Mouse (Mus musculus): ENCODE measurements around the gene Uvrag. TPM values are rescaled to one million over a fixed set of nuclear protein-coding genes. Genes with fewer than 3 reads are reported as not detected.

Uvrag gene
- polyA plus RNA-seq, 1 experiment from 2014 or later, result 18.7 TPM

DNA sequence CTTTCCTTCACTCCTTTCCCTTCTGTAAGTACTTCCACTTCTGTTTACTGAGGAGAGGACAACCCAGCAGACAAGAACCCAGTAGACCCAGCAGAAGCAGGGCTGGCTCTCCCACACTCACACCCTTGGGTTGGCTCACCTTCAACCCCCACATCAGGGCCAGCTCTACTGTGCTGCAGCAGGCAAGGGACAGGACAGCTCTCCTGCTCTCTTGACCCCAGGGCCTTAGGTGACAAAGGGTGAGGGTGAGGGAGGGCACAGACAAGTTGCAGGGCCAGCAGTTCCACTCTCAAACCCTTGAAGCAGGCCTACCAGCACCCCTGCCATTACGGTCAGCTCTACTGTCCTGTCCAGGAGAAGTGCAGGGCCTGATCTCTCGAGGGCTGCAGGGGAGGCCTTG lies 155.0 kb downstream of the Uvrag start:
- no peak overlapping the region for H3K4me3 ChIP-seq (ENCODE audit: low read length)
- H3K27ac ChIP-seq (ENCODE audit: low read length), result no peak overlapping the region
- H3K4me1 ChIP-seq (ENCODE audit: insufficient read depth, low read length), result no peaks in the 10 kb centered on the region
- no peak overlapping the region for H3K9ac ChIP-seq (replicated peaks; ENCODE audit: low read length)
- no peaks in the 10 kb centered on the region for H3K27me3 ChIP-seq (ENCODE audit: insufficient read depth, low read length)
- 59% methylated on average over 2 of the region's 2 CpGs for WGBS
- 0 out of 2 replicates have a peak, but pooled peaks have one; percentile 19 for ATAC-seq (ENCODE audit: low FRiP score, low TSS enrichment)
- no peaks in the 10 kb centered on the region for H3K9me3 ChIP-seq (ENCODE audit: low read length)
- H3K36me3 ChIP-seq (ENCODE audit: insufficient read depth, low read length), result peaks cover 15% of the 10 kb centered on the region
- no peak overlapping the region for H3K4me2 ChIP-seq (replicated peaks; ENCODE audit: low read depth, low read length)

- Histone ChIP-seq H3K27me3 (ENCODE audit: insufficient read depth, low read length) (no peaks in the 10 kb centered on the region), H3K4me3 (ENCODE audit: low read length) (no peak overlapping the region), H3K27ac (ENCODE audit: low read length) (no peak overlapping the region), H3K4me2 (replicated peaks; ENCODE audit: low read depth, low read length) (no peak overlapping the region), H3K36me3 (ENCODE audit: insufficient read depth, low read length) (peaks cover 12% of the 10 kb centered on the region; the same call in 1 of the 2 replicates), H3K9ac (replicated peaks; ENCODE audit: low read length) (no peak overlapping the region), H3K9me3 (ENCODE audit: low read length) (no peaks in the 10 kb centered on the region), H3K4me1 (ENCODE audit: insufficient read depth, low read length) (no peaks in the 10 kb centered on the region)
- WGBS, result 75% methylated on average over 6 of the region's 6 CpGs
- no peak for ATAC-seq (ENCODE audit: low FRiP score, low TSS enrichment)
These were observed 155.5 kb downstream of the Uvrag start for GRCm38 (mm10) chr7:98985489-98985888.

DNA sequence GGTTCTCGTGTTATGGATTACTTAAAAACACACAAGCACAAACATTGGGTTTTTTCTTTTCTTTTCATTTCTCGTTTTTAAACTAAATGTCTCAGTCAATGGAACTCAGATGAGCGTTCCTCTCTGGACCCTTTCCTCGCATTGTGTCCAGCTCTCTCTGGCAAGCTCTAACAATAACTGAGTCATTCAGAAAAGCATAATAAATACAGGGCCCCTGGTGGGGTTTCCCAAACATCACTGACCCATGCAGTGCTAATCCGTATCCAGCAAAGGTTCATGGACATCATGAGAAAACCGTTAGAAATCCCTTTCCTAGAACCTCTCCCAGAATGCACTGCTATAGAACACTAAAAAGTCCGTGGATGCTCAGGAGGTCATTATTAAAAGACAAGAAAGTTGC lies 156.6 kb downstream of the Uvrag start:
- no peaks in the 10 kb centered on the region for H3K27me3 ChIP-seq (ENCODE audit: insufficient read depth, low read length)
- H3K4me1 ChIP-seq (ENCODE audit: insufficient read depth, low read length), result no peaks in the 10 kb centered on the region
- peaks cover 11% of the 10 kb centered on the region; the same call in 1 of the 2 replicates for H3K36me3 ChIP-seq (ENCODE audit: insufficient read depth, low read length)
- H3K4me2 ChIP-seq (replicated peaks; ENCODE audit: low read depth, low read length), result no peak overlapping the region
- H3K27ac ChIP-seq (ENCODE audit: low read length), result no peak overlapping the region
- no peak for ATAC-seq (ENCODE audit: low FRiP score, low TSS enrichment)
- no peak overlapping the region for H3K9ac ChIP-seq (replicated peaks; ENCODE audit: low read length)
- 76% methylated on average over 7 of the region's 7 CpGs for WGBS
- H3K4me3 ChIP-seq (ENCODE audit: low read length), result no peak overlapping the region
- H3K9me3 ChIP-seq (ENCODE audit: low read length), result no peaks in the 10 kb centered on the region

DNA sequence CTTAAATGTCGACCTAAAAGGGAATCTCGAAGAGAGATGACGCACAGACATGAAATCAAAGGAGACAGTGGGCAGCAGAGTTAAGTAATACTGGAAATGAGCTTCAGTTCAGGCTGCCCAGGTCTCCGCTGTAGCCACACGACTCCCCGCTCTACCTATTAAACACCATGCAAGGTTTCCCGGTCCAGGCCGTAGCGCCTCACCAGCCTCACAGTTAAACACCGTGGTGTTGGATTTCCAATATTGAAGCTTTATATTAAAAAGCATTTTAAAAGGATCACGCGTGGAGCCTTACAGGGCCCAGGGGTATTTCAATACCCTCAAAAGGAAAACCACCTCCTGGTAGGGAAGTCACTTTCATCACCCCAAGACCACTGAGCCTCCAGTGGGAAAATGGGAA lies 157.9 kb downstream of the Uvrag start:
- no peak overlapping the region for H3K27ac ChIP-seq (ENCODE audit: low read length)
- H3K9me3 ChIP-seq (ENCODE audit: low read length), result no peaks in the 10 kb centered on the region
- no peak overlapping the region for H3K4me3 ChIP-seq (ENCODE audit: low read length)
- H3K36me3 ChIP-seq (ENCODE audit: insufficient read depth, low read length), result peaks cover 6% of the 10 kb centered on the region; the same call in 1 of the 2 replicates
- ATAC-seq (ENCODE audit: low FRiP score, low TSS enrichment), result no peak
- H3K27me3 ChIP-seq (ENCODE audit: insufficient read depth, low read length), result no peaks in the 10 kb centered on the region
- H3K4me1 ChIP-seq (ENCODE audit: insufficient read depth, low read length), result no peaks in the 10 kb centered on the region
- 73% methylated on average over 12 of the region's 12 CpGs for WGBS
- no peak overlapping the region for H3K4me2 ChIP-seq (replicated peaks; ENCODE audit: low read depth, low read length)
- H3K9ac ChIP-seq (replicated peaks; ENCODE audit: low read length), result no peak overlapping the region

- no peaks in the 10 kb centered on the region for H3K36me3 ChIP-seq (ENCODE audit: insufficient read depth, low read length)
- no peak for ATAC-seq (ENCODE audit: low FRiP score, low TSS enrichment)
- 77% methylated on average over 6 of the region's 6 CpGs for WGBS
These were observed 159.5 kb downstream of the Uvrag start for GRCm38 (mm10) chr7:98981423-98981822.

DNA sequence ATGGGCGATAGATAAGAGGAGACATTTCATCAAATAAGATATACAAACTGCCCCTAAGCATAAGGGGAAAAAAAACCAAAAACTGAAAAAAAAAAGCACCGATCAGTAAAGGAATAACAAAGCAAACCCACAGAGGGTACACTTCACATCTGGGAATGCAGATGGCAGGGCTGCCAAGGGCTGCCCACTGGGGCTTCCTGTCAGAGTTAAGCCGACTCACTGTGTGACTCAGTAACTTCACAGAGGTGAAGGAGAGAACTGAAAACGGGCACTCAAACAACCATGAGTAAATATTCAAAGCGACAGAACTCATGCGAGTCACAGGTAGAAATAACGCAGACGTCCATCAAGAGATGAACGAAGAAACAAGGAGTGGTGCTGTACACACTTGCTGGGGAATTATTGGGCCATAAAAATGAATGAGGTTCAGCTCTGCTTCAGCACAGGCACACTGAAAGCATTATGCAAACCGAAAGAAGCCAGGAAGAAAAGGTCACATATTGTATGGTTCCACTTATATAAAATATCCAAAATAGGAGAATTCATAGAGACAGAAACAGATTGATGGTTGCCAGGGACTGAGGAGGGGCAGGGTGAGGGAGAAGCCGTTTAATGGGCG lies 164.0 kb downstream of the Uvrag start:
- Histone ChIP-seq H3K4me2 (replicated peaks; ENCODE audit: low read depth, low read length) (no peak overlapping the region), H3K4me3 (ENCODE audit: low read length) (no peak overlapping the region), H3K36me3 (ENCODE audit: insufficient read depth, low read length) (no peaks in the 10 kb centered on the region), H3K9ac (replicated peaks; ENCODE audit: low read length) (no peak overlapping the region), H3K27ac (ENCODE audit: low read length) (no peak overlapping the region), H3K4me1 (ENCODE audit: insufficient read depth, low read length) (no peaks in the 10 kb centered on the region), H3K27me3 (ENCODE audit: insufficient read depth, low read length) (no peaks in the 10 kb centered on the region), H3K9me3 (ENCODE audit: low read length) (no peaks in the 10 kb centered on the region)
- 59% methylated on average over 12 of the region's 12 CpGs for WGBS
- ATAC-seq (ENCODE audit: low FRiP score, low TSS enrichment), result no peak

More at GRCm38 (mm10) chr7:98981423-98981822, 159.5 kb downstream of the Uvrag start:
- Histone ChIP-seq H3K9ac (replicated peaks; ENCODE audit: low read length) (no peak overlapping the region), H3K4me1 (ENCODE audit: insufficient read depth, low read length) (no peaks in the 10 kb centered on the region), H3K4me2 (replicated peaks; ENCODE audit: low read depth, low read length) (no peak overlapping the region), H3K27me3 (ENCODE audit: insufficient read depth, low read length) (no peaks in the 10 kb centered on the region), H3K4me3 (ENCODE audit: low read length) (no peak overlapping the region), H3K27ac (ENCODE audit: low read length) (no peak overlapping the region), H3K9me3 (ENCODE audit: low read length) (no peaks in the 10 kb centered on the region)

DNA sequence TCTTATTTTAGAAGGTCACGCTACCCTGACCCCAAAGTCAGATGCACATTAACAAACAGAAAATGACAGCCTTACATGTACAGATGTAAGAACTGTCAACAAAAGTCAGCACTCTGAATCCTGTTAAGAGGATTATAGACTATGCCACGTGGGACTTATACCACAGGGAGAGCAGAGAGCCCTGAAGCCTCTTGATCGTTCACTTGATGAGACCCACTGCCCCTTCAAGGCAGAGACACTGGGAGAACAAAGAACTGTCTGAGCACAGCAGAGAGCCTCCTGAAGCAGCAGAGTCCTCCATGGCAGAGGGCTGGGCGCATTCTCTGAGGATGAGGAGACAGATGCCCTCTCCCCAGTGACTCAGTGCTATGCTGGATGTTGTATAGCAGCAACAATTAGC lies 166.4 kb downstream of the Uvrag start:
- 61% methylated on average over 4 of the region's 4 CpGs for WGBS
- Histone ChIP-seq H3K27ac (ENCODE audit: low read length) (no peak overlapping the region), H3K9ac (replicated peaks; ENCODE audit: low read length) (no peak overlapping the region), H3K27me3 (ENCODE audit: insufficient read depth, low read length) (no peaks in the 10 kb centered on the region), H3K4me2 (replicated peaks; ENCODE audit: low read depth, low read length) (no peak overlapping the region), H3K36me3 (ENCODE audit: insufficient read depth, low read length) (no peaks in the 10 kb centered on the region), H3K4me3 (ENCODE audit: low read length) (no peak overlapping the region), H3K9me3 (ENCODE audit: low read length) (no peaks in the 10 kb centered on the region), H3K4me1 (ENCODE audit: insufficient read depth, low read length) (no peaks in the 10 kb centered on the region)
- no peak for ATAC-seq (ENCODE audit: low FRiP score, low TSS enrichment)

DNA sequence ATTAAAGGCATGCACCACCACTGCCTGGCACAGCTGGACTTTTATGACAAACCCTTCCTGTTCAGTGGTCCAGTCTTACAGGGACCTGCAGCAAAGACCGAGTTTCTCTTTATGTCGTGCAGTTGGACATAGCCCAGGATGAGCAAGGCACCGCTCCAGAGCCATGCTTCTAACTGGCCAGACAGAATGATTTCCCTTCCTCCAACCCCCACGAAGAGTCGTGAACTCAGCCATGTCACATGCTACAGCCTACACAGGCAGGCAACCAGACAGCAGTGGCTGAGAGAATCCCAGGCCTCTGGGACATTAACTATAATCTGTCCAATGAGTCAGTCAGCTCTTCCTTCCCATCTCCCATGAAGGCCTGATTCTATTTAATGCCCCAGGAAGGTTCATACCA lies 170.2 kb downstream of the Uvrag start:
- H3K4me2 ChIP-seq (replicated peaks; ENCODE audit: low read depth, low read length), result no peak overlapping the region
- no peaks in the 10 kb centered on the region for H3K9me3 ChIP-seq (ENCODE audit: low read length)
- 70% methylated on average over 5 of the region's 5 CpGs for WGBS
- no peak overlapping the region for H3K9ac ChIP-seq (replicated peaks; ENCODE audit: low read length)
- H3K27ac ChIP-seq (ENCODE audit: low read length), result no peak overlapping the region
- no peak overlapping the region for H3K4me3 ChIP-seq (ENCODE audit: low read length)
- no peaks in the 10 kb centered on the region for H3K27me3 ChIP-seq (ENCODE audit: insufficient read depth, low read length)
- H3K36me3 ChIP-seq (ENCODE audit: insufficient read depth, low read length), result no peaks in the 10 kb centered on the region
- peaks cover 10% of the 10 kb centered on the region for H3K4me1 ChIP-seq (ENCODE audit: insufficient read depth, low read length)
- ATAC-seq (ENCODE audit: low FRiP score, low TSS enrichment), result peak; percentile 27; the same call in 1 of the 2 replicates

DNA sequence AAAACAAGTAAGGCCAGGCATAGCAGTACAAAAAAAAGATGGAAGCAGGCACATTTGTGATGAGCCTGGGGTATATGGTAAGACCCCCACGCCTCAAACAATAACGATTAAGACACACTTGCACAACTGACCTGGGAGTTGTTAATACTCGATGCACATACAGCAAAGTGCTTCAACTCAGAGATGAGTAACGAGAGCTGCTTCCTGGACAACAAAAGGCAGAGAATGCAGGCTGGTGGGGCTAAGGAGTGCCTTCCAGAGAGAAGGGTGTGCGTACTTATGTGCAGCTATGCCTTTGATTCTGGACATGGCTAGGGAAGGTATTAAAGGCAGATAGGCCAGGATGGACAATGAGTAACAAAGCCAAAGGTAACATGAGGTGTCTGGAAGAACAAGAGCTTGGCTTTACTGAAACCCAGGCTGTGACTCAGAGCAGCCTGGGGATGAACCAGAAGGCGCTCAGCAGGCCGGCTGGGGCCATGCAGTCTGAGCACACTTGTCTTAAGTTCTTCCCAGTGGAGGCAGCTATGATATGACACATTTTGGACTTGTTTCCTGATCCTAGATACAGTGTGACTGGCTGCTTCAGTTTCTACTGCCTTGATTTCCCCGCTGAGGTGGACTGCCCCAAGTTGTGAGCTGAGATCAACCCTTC lies 172.1 kb downstream of the Uvrag start:
- no peaks in the 10 kb centered on the region for H3K27me3 ChIP-seq (ENCODE audit: insufficient read depth, low read length)
- 76% methylated on average over 8 of the region's 8 CpGs for WGBS
- no peaks in the 10 kb centered on the region for H3K9me3 ChIP-seq (ENCODE audit: low read length)
- H3K4me1 ChIP-seq (ENCODE audit: insufficient read depth, low read length), result peaks cover 10% of the 10 kb centered on the region
- ATAC-seq (ENCODE audit: low FRiP score, low TSS enrichment), result no peak
- no peaks in the 10 kb centered on the region for H3K36me3 ChIP-seq (ENCODE audit: insufficient read depth, low read length)
- H3K4me3 ChIP-seq (ENCODE audit: low read length), result no peak overlapping the region
- H3K27ac ChIP-seq (ENCODE audit: low read length), result no peak overlapping the region
- no peak overlapping the region for H3K9ac ChIP-seq (replicated peaks; ENCODE audit: low read length)
- H3K4me2 ChIP-seq (replicated peaks; ENCODE audit: low read depth, low read length), result no peak overlapping the region

GRCm38 (mm10) chr7:98968082-98968674 lies 172.8 kb downstream of the Uvrag start:
- Histone ChIP-seq H3K9ac (replicated peaks; ENCODE audit: low read length) (peak overlapping the region; percentile 33; the same call in 1 of the 2 replicates), H3K4me1 (ENCODE audit: insufficient read depth, low read length) (peaks cover 10% of the 10 kb centered on the region), H3K27ac (ENCODE audit: low read length) (no peak overlapping the region), H3K4me3 (ENCODE audit: low read length) (no peak overlapping the region), H3K27me3 (ENCODE audit: insufficient read depth, low read length) (no peaks in the 10 kb centered on the region), H3K4me2 (replicated peaks; ENCODE audit: low read depth, low read length) (peak overlapping the region; percentile 32), H3K9me3 (ENCODE audit: low read length) (no peaks in the 10 kb centered on the region), H3K36me3 (ENCODE audit: insufficient read depth, low read length) (no peaks in the 10 kb centered on the region)
- WGBS, result 23% methylated on average over 16 of the region's 16 CpGs
- no peak for ATAC-seq (ENCODE audit: low FRiP score, low TSS enrichment)

All from kidney, embryonic 16.5 days (tissue).